In the genomic region with DNA sequence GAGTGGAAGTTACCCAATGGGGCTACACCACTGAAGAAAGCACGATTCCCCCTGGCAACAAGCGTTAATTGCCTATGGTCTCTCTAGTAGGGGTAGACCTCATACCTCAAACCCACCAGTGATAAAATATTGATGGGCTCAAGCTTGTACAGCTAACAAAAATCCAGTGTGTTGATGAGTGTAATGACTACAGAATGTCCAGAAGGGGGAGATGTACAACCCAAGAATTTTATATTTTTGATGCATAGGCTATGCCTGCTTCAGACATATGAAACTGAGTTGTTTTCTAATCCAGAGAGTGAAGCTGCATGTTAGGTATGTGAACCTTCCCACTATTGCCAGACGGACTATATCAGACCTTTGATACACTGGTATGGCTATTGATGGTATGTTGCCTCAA, we compare ENCODE assay signal across 12 mouse cellular contexts. TPM values are rescaled to one million over a fixed set of nuclear protein-coding genes. Genes with fewer than 3 reads are reported as not detected.
A peak's percentile ranks its signal among the peaks of the same experiment; 100 is the strongest.
DNase-seq lines count a peak whose midpoint lies in the region; ATAC-seq and TF ChIP-seq lines count a peak whose summit lies in the region.
"Had no signal": no experiment of that assay in that cellular context is flagged by ENCODE, and none has a peak within 500 bp of the region (broad histone marks: within the 10 kb centered on the region; RNA-seq: fewer than 3 reads in every experiment).

No protein-coding gene starts in this region.

- no peaks in the 10 kb centered on the region for H3K36me3 ChIP-seq in lung, postnatal 0 days (ENCODE audit: insufficient read depth, low read length)
- H3K36me3 ChIP-seq: hindbrain, embryonic 15.5 days; liver, embryonic 15.5 days had no signal

- ATAC-seq in lung, postnatal 0 days, result no peak

- TF ChIP-seq EP300 in lung, postnatal 0 days (IDR thresholded peaks at IDR 0.05), result no peak

- 92% methylated on average over 3 of the region's 3 CpGs for WGBS in lung, postnatal 0 days

- DNase-seq in gastrocnemius, adult 2 months, result no peak
- no peak for DNase-seq in gastrocnemius, postnatal 25 days
- DNase-seq in lung, postnatal 0 days (ENCODE audit: low spot score), result peak; percentile 69
- no peak for DNase-seq in lung, postnatal 25 days (ENCODE audit: low spot score)
- DNase-seq in brain, adult 2 months (ENCODE audit: low read depth, low spot score), result peak; percentile 22
- DNase-seq in retina, embryonic 14.5 days (ENCODE audit: low spot score), result peak; percentile 49
- DNase-seq in urinary bladder, adult 2 months (ENCODE audit: low spot score), result no peak
- DNase-seq in left cerebral cortex, postnatal 4 days, result no peak
- DNase-seq: adrenal gland, postnatal 10 days; cerebellum, postnatal 14 days had no signal

- no peaks in the 10 kb centered on the region for H3K4me1 ChIP-seq in lung, postnatal 0 days (ENCODE audit: insufficient read depth, low read depth, low read length)
- H3K4me1 ChIP-seq: hindbrain, embryonic 15.5 days; liver, embryonic 15.5 days had no signal

- H3K4me3 ChIP-seq in gastrocnemius, adult 2 months, result no peak overlapping the region
- no peak overlapping the region for H3K4me3 ChIP-seq in lung, postnatal 0 days (ENCODE audit: low read depth, low read length)
- H3K4me3 ChIP-seq: hindbrain, embryonic 15.5 days; liver, embryonic 15.5 days had no signal

- TF ChIP-seq CTCF in gastrocnemius, adult 2 months (IDR thresholded peaks at IDR 0.05), result peak; percentile 68
- peak; percentile 57 for TF ChIP-seq CTCF in lung, postnatal 0 days (IDR thresholded peaks at IDR 0.05)

- intact Hi-C loops in gastrocnemius, adult 2 months (cut with DNase I), result loop anchor here (2.0 kb wide), 1 partner anchor 124 kb away; no protein-coding TSS in a partner anchor
- intact Hi-C loops in left cerebral cortex, postnatal 4 days (cut with DNase I), result loop anchor here (5.0 kb wide), 1 partner anchor 125 kb away; no protein-coding TSS in a partner anchor

- no peak overlapping the region for H3K4me2 ChIP-seq in lung, postnatal 0 days (replicated peaks; ENCODE audit: low read depth, low read length)
- H3K4me2 ChIP-seq: hindbrain, embryonic 15.5 days; liver, embryonic 15.5 days had no signal

- H3K27me3 ChIP-seq in lung, postnatal 0 days (replicated peaks; ENCODE audit: insufficient read depth, low read length), result no peaks in the 10 kb centered on the region
- H3K27me3 ChIP-seq: hindbrain, embryonic 15.5 days; liver, embryonic 15.5 days had no signal

- no peaks in the 10 kb centered on the region for H3K9me3 ChIP-seq in lung, postnatal 0 days (ENCODE audit: low read length)
- H3K9me3 ChIP-seq: hindbrain, embryonic 15.5 days; liver, embryonic 15.5 days had no signal

- no peak overlapping the region for H3K9ac ChIP-seq in lung, postnatal 0 days (replicated peaks; ENCODE audit: low read depth)
- H3K9ac ChIP-seq: hindbrain, embryonic 15.5 days; liver, embryonic 15.5 days had no signal

- no peak overlapping the region for H3K27ac ChIP-seq in gastrocnemius, adult 2 months
- H3K27ac ChIP-seq in lung, postnatal 0 days (ENCODE audit: low read length), result no peak overlapping the region
- H3K27ac ChIP-seq: hindbrain, embryonic 15.5 days; liver, embryonic 15.5 days had no signal

RNA-seq across cellular contexts. Expression of gene Spcs3, which starts 7.5 kb away (rescaled TPM):
- total RNA-seq in gastrocnemius, adult 2 months (2021), result 10 to 100 TPM; 26.6 to 27.7 TPM
- 10 to 100 TPM; 20.4 to 21.4 TPM for total RNA-seq in gastrocnemius, postnatal 25 days (2021)
- polyA plus RNA-seq in lung, postnatal 0 days (2015; fragmentation: Nextera tagmentation; extraction: Ambion mirVana), result 38.7 and 41.8 TPM in 2 replicates
- polyA plus RNA-seq in urinary bladder, adult 2 months (2012; rRNA removed), result 23.9 and 24.1 TPM in 2 replicates
- total RNA-seq in left cerebral cortex, postnatal 4 days (2021), result 10 to 100 TPM; 38.7 to 40.3 TPM

RNA-seq across cellular contexts. Expression of gene Asb5, which starts 7.9 kb away (rescaled TPM):
- 100 to 1,000 TPM; 148 to 292 TPM for total RNA-seq in gastrocnemius, adult 2 months (2021)
- total RNA-seq in gastrocnemius, postnatal 25 days (2021), result 100 to 1,000 TPM; 122 to 163 TPM
- polyA plus RNA-seq in lung, postnatal 0 days (2015; fragmentation: Nextera tagmentation; extraction: Ambion mirVana), result 3.8 and 5.2 TPM in 2 replicates
- 0.69 and 1.0 TPM in 2 replicates for polyA plus RNA-seq in urinary bladder, adult 2 months (2012; rRNA removed)
- total RNA-seq in left cerebral cortex, postnatal 4 days (2021), result 1 to 10 TPM in 1 of 2 experiments, under 1 TPM in 1; 0.86 to 1.2 TPM

Comparison
In these comparisons a context has a peak if more than half of its experiments do, and no peak if none do; other contexts are left out.
1. DNase-seq: peak in lung, postnatal 0 days (single experiment), brain, adult 2 months (single experiment) and retina, embryonic 14.5 days (single experiment); none in gastrocnemius, adult 2 months (single experiment), gastrocnemius, postnatal 25 days (single experiment), lung, postnatal 25 days (single experiment), urinary bladder, adult 2 months (single experiment) and left cerebral cortex, postnatal 4 days (single experiment).
2. RNA of gene Asb5, which starts 7.9 kb away (total RNA-seq): 148 to 292 TPM in gastrocnemius, adult 2 months and 122 to 163 TPM in gastrocnemius, postnatal 25 days; 0.86 to 1.2 TPM in left cerebral cortex, postnatal 4 days; every median in the first group is over 10 times any median in the second.